Mouse (Mus musculus): ENCODE measurements at regions not wholly inside any gene's neighbourhood (a gene's known extent, or its start where the extent isn't known, plus 50 kb on each side); places are given as distances from the start of the nearest gene placed in this dataset.

- TF ChIP-seq POLR2A (IDR thresholded peaks at IDR 0.05; ENCODE audit: low read depth, low read length) (no peak), CTCF (IDR thresholded peaks at IDR 0.05; ENCODE audit: borderline replicate concordance, insufficient read depth, low read length) (no peak)
These were observed 192.3 kb downstream of the Akain1 start for GRCm38 (mm10) chr17:69631411-69631810.

All from embryonic fibroblast, embryonic 13.5 days (primary cell).